Mouse (Mus musculus): ENCODE results near the gene Muc3. TPM values are rescaled to one million over a fixed set of nuclear protein-coding genes. Genes with fewer than 3 reads are reported as not detected.

The Muc3 gene
- total and polyA plus RNA-seq, 2 experiments from 2014 or later: not detected

- ATAC-seq (no peak), DNase-seq (peak; percentile 14)
- Histone ChIP-seq H3K4me3 (ENCODE audit: low read depth, low read length) (no peak overlapping the region), H3K4me2 (ENCODE audit: low read depth) (no peak overlapping the region), H3K36me3 (ENCODE audit: insufficient read depth) (no peaks in the 10 kb centered on the region), H3K4me1 (ENCODE audit: insufficient read depth) (no peaks in the 10 kb centered on the region), H3K9ac (no peak overlapping the region), H3K9me3 (ENCODE audit: low read length) (0 out of 2 replicates have a peak, but pooled peaks cover 3% of the 10 kb centered on the region), H3K27me3 (ENCODE audit: insufficient read depth, low read length) (no peaks in the 10 kb centered on the region), H3K27ac (ENCODE audit: low read depth, low read length) (no peak overlapping the region)
- WGBS: 41% methylated on average over 11 of the region's 11 CpGs
- TF ChIP-seq CTCF (IDR thresholded peaks at IDR 0.05; ENCODE audit: low read depth): peak; percentile 62
These were observed 10.3 kb upstream of the Muc3 start for GRCm38 (mm10) chr5:137159461-137159860.

GRCm38 (mm10) chr5:137153289-137153688 lies 4.2 kb upstream of the Muc3 start:
- no peak overlapping the region for H3K4me3 ChIP-seq (ENCODE audit: low read depth, low read length)
- TF ChIP-seq CTCF (IDR thresholded peaks at IDR 0.05; ENCODE audit: low read depth): no peak
- no peak overlapping the region for H3K4me2 ChIP-seq (ENCODE audit: low read depth)
- DNase-seq (no peak), ATAC-seq (no peak)
- no peak overlapping the region for H3K9ac ChIP-seq
- no peaks in the 10 kb centered on the region for H3K4me1 ChIP-seq (ENCODE audit: insufficient read depth)
- no peak overlapping the region for H3K27ac ChIP-seq (ENCODE audit: low read depth, low read length)
- peaks cover 18% of the 10 kb centered on the region for H3K9me3 ChIP-seq (ENCODE audit: low read length)
- no peaks in the 10 kb centered on the region for H3K36me3 ChIP-seq (ENCODE audit: insufficient read depth)
- no peaks in the 10 kb centered on the region for H3K27me3 ChIP-seq (ENCODE audit: insufficient read depth, low read length)
- WGBS: 93% methylated on average over 5 of the region's 5 CpGs

GRCm38 (mm10) chr5:137152623-137153022 lies 3.5 kb upstream of the Muc3 start:
- WGBS: 75% methylated on average over 2 of the region's 2 CpGs
- H3K27ac ChIP-seq (ENCODE audit: low read depth, low read length): no peak overlapping the region
- DNase-seq: no peak
- H3K36me3 ChIP-seq (ENCODE audit: insufficient read depth): no peaks in the 10 kb centered on the region
- H3K4me3 ChIP-seq (ENCODE audit: low read depth, low read length): no peak overlapping the region
- H3K27me3 ChIP-seq (ENCODE audit: insufficient read depth, low read length): no peaks in the 10 kb centered on the region
- no peak overlapping the region for H3K4me2 ChIP-seq (ENCODE audit: low read depth)
- no peaks in the 10 kb centered on the region for H3K4me1 ChIP-seq (ENCODE audit: insufficient read depth)
- H3K9ac ChIP-seq: no peak overlapping the region
- peaks cover 18% of the 10 kb centered on the region for H3K9me3 ChIP-seq (ENCODE audit: low read length)
- TF ChIP-seq CTCF (IDR thresholded peaks at IDR 0.05; ENCODE audit: low read depth): no peak
- ATAC-seq: no peak

- 43% methylated on average over 3 of the region's 3 CpGs for WGBS
- no peak overlapping the region for H3K27ac ChIP-seq (ENCODE audit: low read depth, low read length)
- H3K4me3 ChIP-seq (ENCODE audit: low read depth, low read length): no peak overlapping the region
- H3K9me3 ChIP-seq (ENCODE audit: low read length): no peaks in the 10 kb centered on the region
- H3K36me3 ChIP-seq (ENCODE audit: insufficient read depth): no peaks in the 10 kb centered on the region
- no peak for DNase-seq
- no peaks in the 10 kb centered on the region for H3K27me3 ChIP-seq (ENCODE audit: insufficient read depth, low read length)
- no peak overlapping the region for H3K9ac ChIP-seq
- no peak for ATAC-seq
- no peak overlapping the region for H3K4me2 ChIP-seq (ENCODE audit: low read depth)
- no peaks in the 10 kb centered on the region for H3K4me1 ChIP-seq (ENCODE audit: insufficient read depth)
- no peak for TF ChIP-seq CTCF (IDR thresholded peaks at IDR 0.05; ENCODE audit: low read depth)
These were observed 8.3 kb downstream of the Muc3 start for GRCm38 (mm10) chr5:137140836-137141235.

GRCm38 (mm10) chr5:137138977-137139376 lies 10.1 kb downstream of the Muc3 start:
- H3K36me3 ChIP-seq (ENCODE audit: insufficient read depth): no peaks in the 10 kb centered on the region
- DNase-seq (no peak), ATAC-seq (no peak)
- no peak for TF ChIP-seq CTCF (IDR thresholded peaks at IDR 0.05; ENCODE audit: low read depth)
- H3K27ac ChIP-seq (ENCODE audit: low read depth, low read length): no peak overlapping the region
- H3K4me1 ChIP-seq (ENCODE audit: insufficient read depth): no peaks in the 10 kb centered on the region
- WGBS: 87% methylated on average over 10 of the region's 10 CpGs
- H3K4me3 ChIP-seq (ENCODE audit: low read depth, low read length): no peak overlapping the region
- no peaks in the 10 kb centered on the region for H3K9me3 ChIP-seq (ENCODE audit: low read length)
- no peaks in the 10 kb centered on the region for H3K27me3 ChIP-seq (ENCODE audit: insufficient read depth, low read length)
- no peak overlapping the region for H3K4me2 ChIP-seq (ENCODE audit: low read depth)
- no peak overlapping the region for H3K9ac ChIP-seq

- Histone ChIP-seq H3K36me3 (ENCODE audit: insufficient read depth) (no peaks in the 10 kb centered on the region), H3K27ac (ENCODE audit: low read depth, low read length) (no peak overlapping the region), H3K4me1 (ENCODE audit: insufficient read depth) (no peaks in the 10 kb centered on the region), H3K27me3 (ENCODE audit: insufficient read depth, low read length) (no peaks in the 10 kb centered on the region), H3K4me2 (ENCODE audit: low read depth) (no peak overlapping the region), H3K4me3 (ENCODE audit: low read depth, low read length) (no peak overlapping the region), H3K9me3 (ENCODE audit: low read length) (no peaks in the 10 kb centered on the region), H3K9ac (no peak overlapping the region)
- ATAC-seq: no peak
- no peak for DNase-seq
- TF ChIP-seq CTCF (IDR thresholded peaks at IDR 0.05; ENCODE audit: low read depth): no peak
- 38% methylated on average over 11 of the region's 11 CpGs for WGBS
These were observed 14.2 kb downstream of the Muc3 start for GRCm38 (mm10) chr5:137134959-137135358.

- Histone ChIP-seq H3K36me3 (ENCODE audit: insufficient read depth) (no peaks in the 10 kb centered on the region), H3K27ac (ENCODE audit: low read depth, low read length) (no peak overlapping the region), H3K9ac (no peak overlapping the region), H3K9me3 (ENCODE audit: low read length) (no peaks in the 10 kb centered on the region), H3K4me1 (ENCODE audit: insufficient read depth) (no peaks in the 10 kb centered on the region), H3K4me2 (ENCODE audit: low read depth) (no peak overlapping the region), H3K4me3 (ENCODE audit: low read depth, low read length) (no peak overlapping the region), H3K27me3 (ENCODE audit: insufficient read depth, low read length) (no peaks in the 10 kb centered on the region)
- peak; percentile 84 for DNase-seq
- TF ChIP-seq CTCF (IDR thresholded peaks at IDR 0.05; ENCODE audit: low read depth): peak; percentile 90
- ATAC-seq: peak; percentile 54; the same call in 1 of the 2 replicates
- WGBS: 2% methylated on average over 3 of the region's 3 CpGs
These were observed 17.6 kb downstream of the Muc3 start for GRCm38 (mm10) chr5:137131490-137131889.

GRCm38 (mm10) chr5:137129281-137129680 lies 19.8 kb downstream of the Muc3 start:
- no peaks in the 10 kb centered on the region for H3K9me3 ChIP-seq (ENCODE audit: low read length)
- no peak for TF ChIP-seq CTCF (IDR thresholded peaks at IDR 0.05; ENCODE audit: low read depth)
- DNase-seq (no peak), ATAC-seq (no peak)
- no peaks in the 10 kb centered on the region for H3K4me1 ChIP-seq (ENCODE audit: insufficient read depth)
- H3K4me3 ChIP-seq (ENCODE audit: low read depth, low read length): no peak overlapping the region
- no peak overlapping the region for H3K27ac ChIP-seq (ENCODE audit: low read depth, low read length)
- WGBS: 26% methylated on average over 5 of the region's 5 CpGs
- H3K9ac ChIP-seq: no peak overlapping the region
- H3K4me2 ChIP-seq (ENCODE audit: low read depth): no peak overlapping the region
- no peaks in the 10 kb centered on the region for H3K27me3 ChIP-seq (ENCODE audit: insufficient read depth, low read length)
- no peaks in the 10 kb centered on the region for H3K36me3 ChIP-seq (ENCODE audit: insufficient read depth)
